Mouse (Mus musculus) ovary, postnatal 36 days (tissue): ENCODE data around the gene Olfr904.
"Not testable (repeated sequence)": the region's sequence is repeated elsewhere in the genome, so short reads cannot be mapped to it uniquely, and the experiment has no call there.

Experiments
- DNase-seq: peaks from one replicate; pipeline ENCODE4 v3.0.0; 2022; ENCODE audit warnings: low spot score, mixed read lengths

The Olfr904 gene

GRCm38 (mm10) chr9:38462844-38463243, at the start of gene Olfr904:
Gene Olfr904 (plus strand): TSS chr9:38463144.
- no peak for DNase-seq

GRCm38 (mm10) chr9:38413502-38413901, 49.4 kb upstream of the Olfr904 start:
- not testable (repeated sequence) for DNase-seq

GRCm38 (mm10) chr9:38423801-38424200, 39.1 kb upstream of the Olfr904 start:
- DNase-seq: no peak

- no peak for DNase-seq
Measured at GRCm38 (mm10) chr9:38427026-38427425, 35.9 kb upstream of the Olfr904 start.

- DNase-seq: no peak
Measured at GRCm38 (mm10) chr9:38429155-38429554, 33.8 kb upstream of the Olfr904 start, which contains the start of gene Olfr901. Gene Olfr901 (plus strand): TSS chr9:38429455.

- DNase-seq: no peak
Measured at GRCm38 (mm10) chr9:38447352-38447751, 15.6 kb upstream of the Olfr904 start, which contains the start of gene Olfr902. Gene Olfr902 (plus strand): TSS chr9:38447652.

GRCm38 (mm10) chr9:38470807-38471206, 7.9 kb downstream of the Olfr904 start, which contains the start of gene Olfr905:
Gene Olfr905 (plus strand): TSS chr9:38471107.
- DNase-seq: no peak

- no peak for DNase-seq
Measured at GRCm38 (mm10) chr9:38486785-38487184, 23.8 kb downstream of the Olfr904 start, which contains the start of gene Olfr906. Gene Olfr906 (plus strand): TSS chr9:38487085.

- no peak for DNase-seq
Measured at GRCm38 (mm10) chr9:38495501-38495900, 32.6 kb downstream of the Olfr904 start, which contains the start of gene Olfr907. Gene Olfr907 (plus strand): TSS chr9:38495801.

GRCm38 (mm10) chr9:38512353-38512752, 49.4 kb downstream of the Olfr904 start:
- no peak for DNase-seq
